Mouse (Mus musculus): ENCODE data around the gene Sdk2. TPM values are rescaled to one million over a fixed set of nuclear protein-coding genes. Genes with fewer than 3 reads are reported as not detected.

Gene Sdk2
- polyA plus RNA-seq, 1 experiment from 2014 or later = 0.39 TPM

GRCm38 (mm10) chr11:113731945-113732612, 334.8 kb downstream of the Sdk2 start:
- Histone ChIP-seq H3K4me1 (replicated peaks) (peaks cover 68% of the 10 kb centered on the region), H3K9ac (no peak overlapping the region)

GRCm38 (mm10) chr11:113730879-113731278, 336.0 kb downstream of the Sdk2 start:
- Histone ChIP-seq H3K27ac (no peak overlapping the region), H3K4me2 (no peak overlapping the region), H3K9me3 (replicated peaks) (no peaks in the 10 kb centered on the region), H3K4me1 (replicated peaks) (peaks cover 56% of the 10 kb centered on the region), H3K4me3 (replicated peaks) (no peak overlapping the region), H3K9ac (no peak overlapping the region), H3K36me3 (peaks cover 44% of the 10 kb centered on the region), H3K27me3 (no peaks in the 10 kb centered on the region)
- no peak for DNase-seq
- ATAC-seq (ENCODE audit: low read depth) = no peak
- 54% methylated on average over 3 of the region's 3 CpGs for WGBS (ENCODE audit: insufficient replicate concordance)

More at GRCm38 (mm10) chr11:113731945-113732612, 334.8 kb downstream of the Sdk2 start:
- H3K36me3 ChIP-seq = peaks cover 32% of the 10 kb centered on the region
- no peak overlapping the region for H3K4me2 ChIP-seq
- no peak overlapping the region for H3K4me3 ChIP-seq (replicated peaks)
- H3K9me3 ChIP-seq (replicated peaks) = no peaks in the 10 kb centered on the region
- no peak for DNase-seq
- ATAC-seq (ENCODE audit: low read depth) = no peak
- 85% methylated on average over 10 of the region's 10 CpGs for WGBS (ENCODE audit: insufficient replicate concordance)
- H3K27ac ChIP-seq = no peak overlapping the region
- no peaks in the 10 kb centered on the region for H3K27me3 ChIP-seq

GRCm38 (mm10) chr11:113729917-113730316, 336.9 kb downstream of the Sdk2 start:
- Histone ChIP-seq H3K36me3 (peaks cover 41% of the 10 kb centered on the region), H3K4me1 (replicated peaks) (peaks cover 46% of the 10 kb centered on the region)

GRCm38 (mm10) chr11:113729239-113729638, 337.6 kb downstream of the Sdk2 start:
- DNase-seq = no peak
- H3K27ac ChIP-seq = no peak overlapping the region
- peaks cover 40% of the 10 kb centered on the region for H3K4me1 ChIP-seq (replicated peaks)
- no peaks in the 10 kb centered on the region for H3K27me3 ChIP-seq
- H3K4me2 ChIP-seq = no peak overlapping the region
- H3K9me3 ChIP-seq (replicated peaks) = no peaks in the 10 kb centered on the region
- H3K9ac ChIP-seq = no peak overlapping the region
- 93% methylated on average over 21 of the region's 21 CpGs for WGBS (ENCODE audit: insufficient replicate concordance)
- H3K36me3 ChIP-seq = peaks cover 41% of the 10 kb centered on the region
- H3K4me3 ChIP-seq (replicated peaks) = no peak overlapping the region
- ATAC-seq (ENCODE audit: low read depth) = no peak

More at GRCm38 (mm10) chr11:113729917-113730316, 336.9 kb downstream of the Sdk2 start:
- Histone ChIP-seq H3K4me2 (no peak overlapping the region), H3K27ac (no peak overlapping the region), H3K9ac (no peak overlapping the region), H3K4me3 (replicated peaks) (no peak overlapping the region), H3K27me3 (no peaks in the 10 kb centered on the region), H3K9me3 (replicated peaks) (no peaks in the 10 kb centered on the region)
- 60% methylated on average over 8 of the region's 8 CpGs for WGBS (ENCODE audit: insufficient replicate concordance)
- no peak for ATAC-seq (ENCODE audit: low read depth)
- no peak for DNase-seq

GRCm38 (mm10) chr11:113727992-113728391, 338.9 kb downstream of the Sdk2 start:
- H3K27ac ChIP-seq = no peak overlapping the region
- no peak overlapping the region for H3K9ac ChIP-seq
- no peak for DNase-seq
- H3K36me3 ChIP-seq = peaks cover 41% of the 10 kb centered on the region
- no peak overlapping the region for H3K4me2 ChIP-seq
- no peaks in the 10 kb centered on the region for H3K27me3 ChIP-seq
- H3K4me3 ChIP-seq (replicated peaks) = no peak overlapping the region
- ATAC-seq (ENCODE audit: low read depth) = no peak
- WGBS (ENCODE audit: insufficient replicate concordance) = 84% methylated on average over 6 of the region's 6 CpGs
- H3K4me1 ChIP-seq (replicated peaks) = peaks cover 27% of the 10 kb centered on the region
- no peaks in the 10 kb centered on the region for H3K9me3 ChIP-seq (replicated peaks)

DNA sequence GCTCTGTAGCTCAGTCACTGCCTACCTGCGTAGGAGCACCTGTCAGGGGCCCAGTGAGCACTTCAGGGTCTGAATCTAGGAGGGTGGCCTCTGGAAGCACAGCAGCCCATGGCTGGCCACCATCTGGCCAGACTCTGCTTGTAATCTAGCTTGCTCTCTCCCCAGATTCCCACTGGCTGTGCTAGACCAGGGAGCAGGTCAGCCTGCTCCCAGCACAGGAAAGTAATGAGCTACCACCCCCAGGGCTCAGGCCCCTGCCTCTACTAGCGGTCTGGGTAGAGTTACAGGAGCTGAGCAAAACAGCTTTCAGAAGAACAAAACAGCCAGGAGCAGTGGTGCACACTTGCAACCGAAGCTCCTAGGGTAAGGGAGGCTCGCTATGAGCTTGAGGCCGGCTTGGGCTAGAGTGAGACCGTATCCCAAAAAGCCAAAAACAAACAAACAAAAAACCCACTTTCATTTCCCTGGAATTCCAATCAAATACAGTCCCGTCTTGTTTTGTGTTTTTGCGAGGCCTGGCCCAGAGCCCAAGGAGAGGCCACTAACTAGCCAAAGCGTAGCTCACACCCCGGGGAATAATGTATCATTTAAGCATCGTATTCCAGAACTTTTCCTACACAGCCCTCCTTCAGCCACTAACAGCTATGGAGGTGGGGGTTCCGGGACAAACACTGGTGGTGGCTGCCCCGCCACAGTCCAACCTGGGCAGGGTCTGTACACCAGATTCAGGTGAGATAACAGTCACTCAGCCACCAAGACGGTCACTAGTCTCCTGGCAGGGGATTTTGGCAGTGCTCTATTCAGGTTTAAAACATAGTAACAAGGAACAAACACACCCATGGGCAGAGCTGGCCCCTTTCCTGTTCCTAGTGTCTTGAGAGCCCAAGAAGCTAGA, 339.6 kb downstream of the Sdk2 start:
- Histone ChIP-seq H3K4me2 (no peak overlapping the region), H3K27ac (no peak overlapping the region), H3K4me1 (replicated peaks) (peaks cover 20% of the 10 kb centered on the region), H3K9ac (no peak overlapping the region), H3K4me3 (replicated peaks) (no peak overlapping the region), H3K36me3 (peaks cover 41% of the 10 kb centered on the region), H3K27me3 (no peaks in the 10 kb centered on the region), H3K9me3 (replicated peaks) (no peaks in the 10 kb centered on the region)
- no peak for ATAC-seq (ENCODE audit: low read depth)
- DNase-seq = no peak
- 90% methylated on average over 14 of the region's 14 CpGs for WGBS (ENCODE audit: insufficient replicate concordance)
